Mouse (Mus musculus): Measurements from ENCODE around the gene Tpst1. TPM values are rescaled to one million over a fixed set of nuclear protein-coding genes. Genes with fewer than 3 reads are reported as not detected.

The Tpst1 gene
- polyA plus RNA-seq (2017; shearing (Covaris generic)) = 2.4 TPM

GRCm38 (mm10) chr5:130073026-130073425 lies at the start of gene Tpst1:
Tpst1 (plus strand) TSS chr5:130073326.

DNA sequence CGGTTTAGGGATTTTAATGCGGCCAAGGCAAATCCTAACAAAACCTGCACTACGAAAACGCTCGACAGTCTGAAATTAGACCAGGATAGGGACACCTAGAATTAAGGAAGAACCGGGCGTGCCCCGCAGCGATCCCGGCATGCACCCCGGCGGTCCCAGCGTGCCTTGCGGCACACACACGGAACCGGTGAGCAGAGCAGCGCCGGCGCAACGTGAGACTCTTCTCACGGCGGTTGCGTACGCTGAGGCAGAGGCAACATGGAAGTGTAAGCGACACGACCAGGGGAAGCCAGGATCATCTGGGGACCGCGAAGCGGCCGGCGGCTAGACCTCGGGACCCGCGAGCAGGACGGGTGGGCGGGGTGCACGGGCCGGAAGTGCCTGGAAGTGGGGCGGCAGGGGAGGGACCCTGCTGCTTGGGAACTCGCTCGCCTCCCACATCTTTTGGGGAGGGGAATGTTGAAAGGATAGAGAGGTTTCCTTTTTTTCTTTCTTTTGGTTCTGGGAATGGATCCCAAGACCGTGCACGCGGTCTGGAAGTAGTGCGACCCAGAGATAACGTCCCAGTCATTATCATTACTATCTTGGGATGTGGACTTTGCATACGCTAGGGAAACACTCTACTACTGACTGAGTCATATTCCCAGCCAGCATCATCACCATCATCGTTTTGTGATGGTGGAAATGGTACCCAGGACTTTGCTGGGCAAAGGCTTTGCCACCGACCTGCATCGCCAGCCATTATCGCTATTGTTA lies 43.8 kb upstream of the Tpst1 start, which contains the start of the genes Asl and Crcp:
Gene Asl (minus strand): TSS at position 106 of the 756 bp plus-strand sequence.
Gene Crcp (plus strand): TSS at position 149 of the 756 bp plus-strand sequence.

GRCm38 (mm10) chr5:130144334-130145312 lies 71.5 kb downstream of the Tpst1 start, which contains the start of gene Kctd7:
Kctd7 (plus strand) TSS chr5:130144861.

GRCm38 (mm10) chr5:130171423-130171954 lies 98.4 kb downstream of the Tpst1 start, which contains the start of gene Rabgef1:
Rabgef1 (plus strand) TSS chr5:130171798.

Other genes with a start within 250 kb of the Tpst1 start
- 34.8 TPM for gene Sumf2, start 226.3 kb upstream of the Tpst1 start, polyA plus RNA-seq (2017; shearing (Covaris generic))
- gene Chchd2, start 185.9 kb upstream of the Tpst1 start, polyA plus RNA-seq (2017; shearing (Covaris generic)) = 481 TPM
- gene Zbed5, start 177.6 kb upstream of the Tpst1 start, polyA plus RNA-seq (2017; shearing (Covaris generic)) = 2.7 TPM
- 0.13 TPM for gene Phkg1, start 174.8 kb upstream of the Tpst1 start, polyA plus RNA-seq (2017; shearing (Covaris generic))
- gene Nupr1l, start 164.8 kb upstream of the Tpst1 start, polyA plus RNA-seq (2017; shearing (Covaris generic)) = not detected
- 7.3 TPM for gene Vkorc1l1, start 131.4 kb upstream of the Tpst1 start, polyA plus RNA-seq (2017; shearing (Covaris generic))
- gene Gusb, start 70.3 kb upstream of the Tpst1 start, polyA plus RNA-seq (2017; shearing (Covaris generic)) = 63.8 TPM
- 98.1 TPM for gene Asl, start 44.1 kb upstream of the Tpst1 start, polyA plus RNA-seq (2017; shearing (Covaris generic))
- gene Crcp, start 44.0 kb upstream of the Tpst1 start, polyA plus RNA-seq (2017; shearing (Covaris generic)) = 53.4 TPM
- 6.8 TPM for gene Kctd7, start 71.5 kb downstream of the Tpst1 start, polyA plus RNA-seq (2017; shearing (Covaris generic))
- gene Rabgef1, start 98.5 kb downstream of the Tpst1 start, polyA plus RNA-seq (2017; shearing (Covaris generic)) = 47.3 TPM
- 9.0 TPM for gene Tmem248, start 143.8 kb downstream of the Tpst1 start, polyA plus RNA-seq (2017; shearing (Covaris generic))
- gene Sbds, start 182.2 kb downstream of the Tpst1 start, polyA plus RNA-seq (2017; shearing (Covaris generic)) = 115 TPM
- 47.1 TPM for gene Tyw1, start 182.3 kb downstream of the Tpst1 start, polyA plus RNA-seq (2017; shearing (Covaris generic))